Mouse (Mus musculus) urinary bladder, adult 18-20 months (tissue): ENCODE data around the gene Haus2.
A peak's percentile ranks its signal among the peaks of the same experiment; 100 is the strongest.
"Not testable (repeated sequence)": the region's sequence is repeated elsewhere in the genome, so short reads cannot be mapped to it uniquely, and the experiment has no call there.

Experiments used
- DNase-seq, 2 experiments: peaks; one replicate each; pipeline ENCODE4 v3.0.0; 2022; ENCODE audit warnings: low spot score in 2 of 2, mixed read lengths in 2 of 2

Gene Haus2

GRCm38 (mm10) chr2:120608830-120609723 lies at the start of gene Haus2, which contains the start of gene Lrrc57:
TSS of gene Haus2 (plus strand) at chr2:120609383.
TSS of gene Lrrc57 (minus strand) at chr2:120609520.
- DNase-seq: peak; percentile 83 to 90

GRCm38 (mm10) chr2:120561524-120561923 lies 47.7 kb upstream of the Haus2 start:
- no peak for DNase-seq

- DNase-seq: no peak
These were observed 46.3 kb upstream of the Haus2 start for GRCm38 (mm10) chr2:120562859-120563234.

GRCm38 (mm10) chr2:120563235-120563990 lies 45.8 kb upstream of the Haus2 start, which contains the start of gene Zfp106:
TSS of gene Zfp106 (minus strand) at chr2:120563843.
- DNase-seq: peak; percentile 74 to 81

GRCm38 (mm10) chr2:120564548-120565188 lies 44.5 kb upstream of the Haus2 start:
- not testable (repeated sequence) for DNase-seq

- DNase-seq: no peak
These were observed 43.8 kb upstream of the Haus2 start for GRCm38 (mm10) chr2:120565363-120565762.

- DNase-seq: peak; percentile 89 to 94
These were observed 42.0 kb upstream of the Haus2 start, which contains the start of gene Snap23 for GRCm38 (mm10) chr2:120566886-120567797. TSS of gene Snap23 (plus strand) at chr2:120567671.

GRCm38 (mm10) chr2:120567798-120568320 lies 41.3 kb upstream of the Haus2 start:
- DNase-seq: no peak

GRCm38 (mm10) chr2:120571081-120571480 lies 38.1 kb upstream of the Haus2 start:
- no peak for DNase-seq

- DNase-seq: not testable (repeated sequence)
These were observed 37.0 kb upstream of the Haus2 start for GRCm38 (mm10) chr2:120572161-120572560.

- no peak for DNase-seq
These were observed 34.1 kb upstream of the Haus2 start for GRCm38 (mm10) chr2:120575121-120575520.

- DNase-seq: no peak
These were observed 33.2 kb upstream of the Haus2 start for GRCm38 (mm10) chr2:120575978-120576377.

- DNase-seq: no peak
These were observed 31.4 kb upstream of the Haus2 start for GRCm38 (mm10) chr2:120577799-120578198.

GRCm38 (mm10) chr2:120578286-120578685 lies 30.9 kb upstream of the Haus2 start:
- DNase-seq: no peak

GRCm38 (mm10) chr2:120589759-120590158 lies 19.4 kb upstream of the Haus2 start:
- DNase-seq: no peak

- no peak for DNase-seq
These were observed 17.0 kb upstream of the Haus2 start for GRCm38 (mm10) chr2:120592227-120592626.

- no peak for DNase-seq
These were observed 11.4 kb upstream of the Haus2 start for GRCm38 (mm10) chr2:120597734-120598133.

- no peak for DNase-seq
These were observed 9.7 kb upstream of the Haus2 start for GRCm38 (mm10) chr2:120599506-120599905.

GRCm38 (mm10) chr2:120606021-120606690 lies 3.0 kb upstream of the Haus2 start:
- no peak for DNase-seq
